Mouse (Mus musculus) cerebellum, adult 9-11 months (tissue): ENCODE measurements at regions not wholly inside any gene's neighbourhood (a gene's known extent, or its start where the extent isn't known, plus 50 kb on each side); places are given as distances from the start of the nearest gene placed in this dataset.
A peak's percentile ranks its signal among the peaks of the same experiment; 100 is the strongest.

Experiments
- DNase-seq: peaks from one replicate; pipeline ENCODE4 v3.0.0; 2022

DNA sequence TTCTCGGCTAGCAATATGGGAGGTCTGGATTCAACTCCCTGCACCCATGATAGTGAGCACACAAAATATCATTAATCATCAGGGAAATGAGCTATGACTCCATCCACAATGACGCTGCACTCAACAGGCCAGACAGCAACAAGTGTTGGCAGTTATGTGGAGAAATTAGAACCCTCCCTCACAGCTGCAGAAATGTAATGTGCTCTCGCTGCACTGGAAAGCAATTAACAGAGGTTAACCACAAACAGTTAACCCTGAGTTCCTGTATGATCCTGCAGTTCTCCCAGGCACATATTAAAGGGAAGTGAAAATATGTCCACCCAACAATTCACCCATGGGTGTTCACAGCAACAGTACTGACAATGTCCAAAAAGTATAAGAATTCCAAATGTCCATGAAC, 54.0 kb upstream of the Jade2 start:
- no peak for DNase-seq

- DNase-seq, result no peak
Measured at GRCm38 (mm10) chr11:51915656-51916032, 51.8 kb upstream of the Cdkn2aipnl start.

GRCm38 (mm10) chr11:51916033-51916929, 51.2 kb upstream of the Cdkn2aipnl start:
- DNase-seq, result peak; percentile 67
